Mouse (Mus musculus): ENCODE measurements at regions not wholly inside any gene's neighbourhood (a gene's known extent, or its start where the extent isn't known, plus 50 kb on each side); places are given as distances from the start of the nearest gene placed in this dataset.

DNA sequence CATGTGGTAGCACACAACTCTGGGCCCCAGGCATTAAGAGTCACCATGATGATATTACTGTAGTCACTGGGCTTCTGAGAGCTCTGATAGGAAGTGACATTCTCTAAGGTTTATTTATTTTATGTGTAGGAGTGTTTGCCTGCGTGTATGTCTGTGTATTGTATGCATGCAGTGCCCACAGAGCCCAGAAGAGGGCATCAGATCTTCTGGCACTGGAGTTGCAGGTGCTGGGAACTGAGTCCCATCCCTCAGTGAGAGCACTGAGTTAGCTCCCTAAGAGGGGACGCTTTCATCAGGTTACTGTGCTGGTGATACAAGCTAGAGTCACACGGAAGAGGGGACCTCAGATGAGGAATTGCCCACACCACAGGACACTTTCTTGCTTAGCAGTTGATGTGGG lies 119.4 kb upstream of the Ccnd2 start:
- TF ChIP-seq GATA1 (IDR thresholded peaks at IDR 0.05; ENCODE audit: borderline replicate concordance, low read length) (no peak), FLI1 (IDR thresholded peaks at IDR 0.05; ENCODE audit: low read length) (no peak)

Data from megakaryocyte, embryonic 14.5 days (primary cell).